Comparison of ENCODE assay signal across 8 mouse cellular contexts in the genomic region with DNA sequence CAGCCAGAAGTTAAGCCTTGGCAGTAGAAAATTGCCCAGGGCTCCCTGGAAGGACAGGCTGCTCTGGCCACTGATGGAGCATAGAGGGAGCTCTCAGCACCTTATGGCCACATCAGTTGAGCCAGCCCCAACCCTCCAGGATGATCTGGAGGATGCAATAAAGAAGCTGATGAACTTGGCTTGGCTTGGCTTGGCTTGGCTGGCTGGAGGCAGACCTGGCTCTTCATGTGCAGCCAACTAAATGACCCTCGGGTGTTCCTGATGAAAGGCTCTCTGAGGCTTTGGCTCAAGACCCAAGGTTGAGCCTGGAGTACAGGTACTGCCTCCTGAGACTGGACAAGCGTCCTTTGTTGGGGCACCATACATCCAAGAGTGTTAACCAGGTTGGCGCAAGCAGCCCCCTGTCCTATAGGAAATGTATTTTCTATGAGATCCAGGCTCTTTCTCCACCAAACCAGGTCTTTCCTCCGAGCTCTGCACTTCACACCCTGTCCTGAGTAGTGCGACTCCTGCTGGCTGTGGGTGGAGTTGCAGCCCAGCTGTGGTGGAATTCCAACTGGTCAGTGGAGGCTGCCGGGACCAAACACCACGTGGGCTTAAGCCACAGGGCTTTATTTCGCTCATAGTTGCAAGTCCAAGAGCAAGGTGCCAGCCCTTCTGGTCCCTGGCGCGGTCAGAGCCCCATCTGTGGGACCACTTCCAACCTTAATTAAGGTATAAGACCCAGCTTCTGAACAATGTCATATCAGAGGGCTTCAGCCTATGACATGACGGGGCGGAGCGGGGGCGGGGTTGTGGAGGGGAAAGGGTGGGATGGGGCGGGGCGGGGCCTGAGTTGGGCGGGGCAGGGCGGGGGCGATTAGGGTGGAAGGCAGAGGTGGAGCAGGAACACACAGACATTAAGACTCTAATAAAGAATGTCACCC. TPM values are rescaled to one million over a fixed set of nuclear protein-coding genes. Genes with fewer than 3 reads are reported as not detected.
DNase-seq lines count a peak whose midpoint lies in the region; ATAC-seq and TF ChIP-seq lines count a peak whose summit lies in the region.
"Had no signal": no experiment of that assay in that cellular context is flagged by ENCODE, and none has a peak within 500 bp of the region (broad histone marks: within the 10 kb centered on the region; RNA-seq: fewer than 3 reads in every experiment).

No protein-coding gene starts in this region.

- no peak for ATAC-seq in hindbrain, embryonic 14.5 days (ENCODE audit: low FRiP score)
- ATAC-seq in megakaryocyte-erythroid progenitor cell, adult 5-6 weeks (replicated peaks; ENCODE audit: low FRiP score, low TSS enrichment, poor library complexity, severe bottlenecking): peak; percentile 82

- H3K9ac ChIP-seq in hindbrain, embryonic 14.5 days: no peak overlapping the region

- H3K4me1 ChIP-seq in hindbrain, embryonic 14.5 days (replicated peaks; ENCODE audit: control insufficient read depth, insufficient read depth, low read length): peaks cover 5% of the 10 kb centered on the region

- peak; percentile 87 for TF ChIP-seq CTCF in gastrocnemius, adult 2 months (IDR thresholded peaks at IDR 0.05)

- intact Hi-C loops in gastrocnemius, adult 2 months (cut with DNase I): no loop called here
- intact Hi-C loops in left cerebral cortex, postnatal 14 days (cut with DNase I): no loop called here

- DNase-seq in adrenal gland, adult 2 months: peak; percentile 65
- peak; percentile 70 to 72 for DNase-seq in cerebellum, postnatal 36 days
- peak; percentile 83 for DNase-seq in gastrocnemius, adult 2 months
- peak; percentile 69 for DNase-seq in hindbrain, embryonic 14.5 days (ENCODE audit: low spot score)
- peak; percentile 47 to 61 for DNase-seq in left cerebral cortex, postnatal 14 days (ENCODE audit: low spot score in 2 of 2)
- peak; percentile 43 for DNase-seq in spleen, adult 12 weeks (ENCODE audit: low spot score)

- no peaks in the 10 kb centered on the region for H3K27me3 ChIP-seq in hindbrain, embryonic 14.5 days (ENCODE audit: control insufficient read depth, insufficient read depth, low read length)

- peak overlapping the region; percentile 59 for H3K4me3 ChIP-seq in gastrocnemius, adult 2 months
- no peak overlapping the region for H3K4me3 ChIP-seq in hindbrain, embryonic 14.5 days (replicated peaks; ENCODE audit: low read length)
- H3K4me3 ChIP-seq: myocyte had no signal

- H3K4me2 ChIP-seq in hindbrain, embryonic 14.5 days (replicated peaks): peak overlapping the region; percentile 25; the same call in 1 of the 2 replicates

- no peaks in the 10 kb centered on the region for H3K36me3 ChIP-seq in hindbrain, embryonic 14.5 days (replicated peaks; ENCODE audit: control insufficient read depth, insufficient read depth)

- WGBS in hindbrain, embryonic 14.5 days: 9% methylated on average over 18 of the region's 19 CpGs

- H3K27ac ChIP-seq in gastrocnemius, adult 2 months: peak overlapping the region; percentile 51; the same call in 1 of the 2 replicates
- H3K27ac ChIP-seq in hindbrain, embryonic 14.5 days: no peak overlapping the region

- H3K9me3 ChIP-seq in hindbrain, embryonic 14.5 days (ENCODE audit: control insufficient read depth, low read length): no peaks in the 10 kb centered on the region

RNA-seq across cellular contexts. Expression of gene Arhgef16, which starts 55.1 kb away (rescaled TPM):
- total RNA-seq in adrenal gland, adult 2 months (2021): under 1 TPM; 0.46 to 0.59 TPM
- polyA plus RNA-seq in adrenal gland, adult 2 months (2012; rRNA removed): 0.27 and 0.49 TPM in 2 replicates
- under 1 TPM; 0.17 to 0.23 TPM for total RNA-seq in gastrocnemius, adult 2 months (2021)
- 1.4 and 1.5 TPM in 2 replicates for polyA plus RNA-seq in hindbrain, embryonic 14.5 days (2014; fragmentation: Nextera tagmentation; extraction: Ambion mirVana)
- under 1 TPM; 0.13 to 0.49 TPM for total RNA-seq in left cerebral cortex, postnatal 14 days (2021)
- not detected in 2 replicates for total RNA-seq in megakaryocyte-erythroid progenitor cell, adult 5-6 weeks (2014; fragmentation: Nextera tagmentation)
- total RNA-seq in megakaryocyte-erythroid progenitor cell, adult 5-6 weeks (2017): not detected in 2 replicates
- polyA plus RNA-seq: myocyte had no signal
